Mouse (Mus musculus): ENCODE data around the gene Hnf4a. TPM values are rescaled to one million over a fixed set of nuclear protein-coding genes. Genes with fewer than 3 reads are reported as not detected.

Hnf4a gene
- polyA plus RNA-seq, 1 experiment from 2014 or later, result 0.02 TPM

Other genes starting within 250 kb of the Hnf4a start
- gene Jph2, start 108.8 kb upstream of the Hnf4a start, polyA plus RNA-seq (2016; fragmentation: Nextera tagmentation; extraction: Ambion mirVana), result 0.32 and 0.59 TPM in 2 replicates
- 92.7 and 99.9 TPM in 2 replicates for gene Oser1, start 82.1 kb upstream of the Hnf4a start, polyA plus RNA-seq (2016; fragmentation: Nextera tagmentation; extraction: Ambion mirVana)
- gene Gdap1l1, start 68.3 kb upstream of the Hnf4a start, polyA plus RNA-seq (2016; fragmentation: Nextera tagmentation; extraction: Ambion mirVana), result 20.0 and 30.2 TPM in 2 replicates
- gene Fitm2, start 34.2 kb upstream of the Hnf4a start, polyA plus RNA-seq (2016; fragmentation: Nextera tagmentation; extraction: Ambion mirVana), result 9.8 and 11.2 TPM in 2 replicates
- not detected in 2 replicates for gene R3hdml, start 14.5 kb upstream of the Hnf4a start, polyA plus RNA-seq (2016; fragmentation: Nextera tagmentation; extraction: Ambion mirVana)
- 29.9 and 38.4 TPM in 2 replicates for gene Ttpal, start 95.5 kb downstream of the Hnf4a start, polyA plus RNA-seq (2016; fragmentation: Nextera tagmentation; extraction: Ambion mirVana)
- 24.7 and 28.7 TPM in 2 replicates for gene Serinc3, start 138.3 kb downstream of the Hnf4a start, polyA plus RNA-seq (2016; fragmentation: Nextera tagmentation; extraction: Ambion mirVana)
- gene Pkig, start 151.6 kb downstream of the Hnf4a start, polyA plus RNA-seq (2016; fragmentation: Nextera tagmentation; extraction: Ambion mirVana), result 163 and 190 TPM in 2 replicates
- gene Ada, start 243.4 kb downstream of the Hnf4a start, polyA plus RNA-seq (2016; fragmentation: Nextera tagmentation; extraction: Ambion mirVana), result 9.1 and 10.0 TPM in 2 replicates